8 mouse cellular contexts compared by ENCODE assay signal in the genomic region with DNA sequence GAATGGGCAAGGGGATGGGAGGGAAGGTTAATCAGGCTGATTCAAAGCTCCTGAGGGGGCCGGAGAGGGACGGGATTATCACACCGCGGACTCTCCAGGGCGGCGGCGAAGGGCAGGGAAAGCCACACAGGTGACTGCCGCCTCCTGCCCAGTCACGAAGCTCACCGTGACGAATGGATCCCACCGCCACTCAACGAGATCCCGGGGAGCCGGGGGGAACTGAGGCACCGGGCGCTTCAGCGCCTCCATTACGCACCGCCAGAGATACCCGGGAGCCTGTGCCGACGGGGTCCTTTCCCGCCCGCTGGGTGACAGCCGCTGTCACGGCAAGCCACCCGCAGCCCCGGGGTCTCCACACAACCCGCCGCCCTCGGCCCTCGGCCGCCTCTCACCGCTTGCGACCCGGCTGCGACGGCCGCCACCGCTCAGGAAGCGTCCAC. TPM values are rescaled to one million over a fixed set of nuclear protein-coding genes. Genes with fewer than 3 reads are reported as not detected.
DNase-seq lines count a peak whose midpoint lies in the region; ATAC-seq and TF ChIP-seq lines count a peak whose summit lies in the region.

No protein-coding gene starts in this region.

- peak overlapping the region; percentile 97 for H3K4me3 ChIP-seq in heart, embryonic 12.5 days
- H3K4me3 ChIP-seq in bone marrow macrophage, adult 2 months (ENCODE audit: insufficient read depth, low read length) = peak overlapping the region; percentile 97

- ATAC-seq in heart, embryonic 12.5 days (ENCODE audit: insufficient number of reproducible peaks, low FRiP score) = peak; percentile 52
- ATAC-seq in granulocyte monocyte progenitor cell, adult 5-6 weeks (replicated peaks; ENCODE audit: poor library complexity, severe bottlenecking) = peak; percentile 4; the same call in 1 of the 2 replicates

- no peaks in the 10 kb centered on the region for H3K27me3 ChIP-seq in heart, embryonic 12.5 days (replicated peaks)

- H3K4me1 ChIP-seq in heart, embryonic 12.5 days (replicated peaks) = peaks cover 17% of the 10 kb centered on the region
- H3K4me1 ChIP-seq in bone marrow macrophage, adult 2 months (ENCODE audit: control insufficient read depth, insufficient read depth, low read length) = peaks cover 25% of the 10 kb centered on the region

- TF ChIP-seq POLR2A in bone marrow macrophage, adult 2 months (IDR thresholded peaks at IDR 0.05; ENCODE audit: borderline replicate concordance, low read depth, low read length) = no peak

- H3K36me3 ChIP-seq in heart, embryonic 12.5 days = peaks cover 13% of the 10 kb centered on the region

- peak overlapping the region; percentile 92 for H3K4me2 ChIP-seq in heart, embryonic 12.5 days

- no peaks in the 10 kb centered on the region for H3K9me3 ChIP-seq in heart, embryonic 12.5 days (replicated peaks)

- 0% methylated on average over 41 of the region's 42 CpGs for WGBS in heart, embryonic 12.5 days

- no peak for DNase-seq in heart, adult 9 months (ENCODE audit: low spot score in 2 of 2)
- DNase-seq in 3134 (ENCODE audit: extremely low read depth, insufficient read length, low spot score) = peak; percentile 70
- DNase-seq in lung, postnatal 36 days = peak; percentile 16
- no peak for DNase-seq in T-cell, adult 2 months (ENCODE audit: low spot score)
- DNase-seq in right cerebral cortex, postnatal 10 days (ENCODE audit: low spot score in 2 of 2) = no peak

- peak overlapping the region; percentile 93 for H3K9ac ChIP-seq in heart, embryonic 12.5 days

- H3K27ac ChIP-seq in heart, embryonic 12.5 days (ENCODE audit: poor library complexity, severe bottlenecking) = peak overlapping the region; percentile 91
- H3K27ac ChIP-seq in bone marrow macrophage, adult 2 months (ENCODE audit: insufficient read depth, low read depth, low read length) = peak overlapping the region; percentile 73

- TF ChIP-seq CTCF in bone marrow macrophage, adult 2 months (IDR thresholded peaks at IDR 0.05; ENCODE audit: low read depth, low read length) = no peak

RNA-seq across cellular contexts. Expression of a gene that starts 0.5 kb away (rescaled TPM):
- polyA plus RNA-seq in heart, embryonic 12.5 days (2016; fragmentation: Nextera tagmentation; extraction: Ambion mirVana) = 14.9 and 18.3 TPM in 2 replicates
- 91.7 and 118 TPM in 2 replicates for polyA plus RNA-seq in bone marrow macrophage, adult 2 months (2012; ENCODE audit: insufficient read depth, insufficient read length, missing spikeins)
- 35.8 and 46.0 TPM in 2 replicates for total RNA-seq in granulocyte monocyte progenitor cell, adult 5-6 weeks (2014; fragmentation: Nextera tagmentation)
- 23.8 and 25.2 TPM in 2 replicates for total RNA-seq in granulocyte monocyte progenitor cell, adult 5-6 weeks (2017)

RNA-seq across cellular contexts. Expression of a gene that starts 33.7 kb away (rescaled TPM):
- polyA plus RNA-seq in heart, embryonic 12.5 days (2016; fragmentation: Nextera tagmentation; extraction: Ambion mirVana) = 52.5 and 55.6 TPM in 2 replicates
- polyA plus RNA-seq in bone marrow macrophage, adult 2 months (2012; ENCODE audit: insufficient read depth, insufficient read length, missing spikeins) = 91.7 and 108 TPM in 2 replicates
- total RNA-seq in granulocyte monocyte progenitor cell, adult 5-6 weeks (2014; fragmentation: Nextera tagmentation) = 77.7 and 114 TPM in 2 replicates
- total RNA-seq in granulocyte monocyte progenitor cell, adult 5-6 weeks (2017) = 77.8 and 112 TPM in 2 replicates

Comparison
In these comparisons a context has a peak if more than half of its experiments do, and no peak if none do; other contexts are left out.
1. DNase-seq: peak in 3134 (single experiment) and lung, postnatal 36 days (single experiment); none in heart, adult 9 months (0 of 2), T-cell, adult 2 months (single experiment) and right cerebral cortex, postnatal 10 days (0 of 2).